Mouse (Mus musculus): Measurements from ENCODE around the gene Dclk1.

Dclk1 gene

DNA sequence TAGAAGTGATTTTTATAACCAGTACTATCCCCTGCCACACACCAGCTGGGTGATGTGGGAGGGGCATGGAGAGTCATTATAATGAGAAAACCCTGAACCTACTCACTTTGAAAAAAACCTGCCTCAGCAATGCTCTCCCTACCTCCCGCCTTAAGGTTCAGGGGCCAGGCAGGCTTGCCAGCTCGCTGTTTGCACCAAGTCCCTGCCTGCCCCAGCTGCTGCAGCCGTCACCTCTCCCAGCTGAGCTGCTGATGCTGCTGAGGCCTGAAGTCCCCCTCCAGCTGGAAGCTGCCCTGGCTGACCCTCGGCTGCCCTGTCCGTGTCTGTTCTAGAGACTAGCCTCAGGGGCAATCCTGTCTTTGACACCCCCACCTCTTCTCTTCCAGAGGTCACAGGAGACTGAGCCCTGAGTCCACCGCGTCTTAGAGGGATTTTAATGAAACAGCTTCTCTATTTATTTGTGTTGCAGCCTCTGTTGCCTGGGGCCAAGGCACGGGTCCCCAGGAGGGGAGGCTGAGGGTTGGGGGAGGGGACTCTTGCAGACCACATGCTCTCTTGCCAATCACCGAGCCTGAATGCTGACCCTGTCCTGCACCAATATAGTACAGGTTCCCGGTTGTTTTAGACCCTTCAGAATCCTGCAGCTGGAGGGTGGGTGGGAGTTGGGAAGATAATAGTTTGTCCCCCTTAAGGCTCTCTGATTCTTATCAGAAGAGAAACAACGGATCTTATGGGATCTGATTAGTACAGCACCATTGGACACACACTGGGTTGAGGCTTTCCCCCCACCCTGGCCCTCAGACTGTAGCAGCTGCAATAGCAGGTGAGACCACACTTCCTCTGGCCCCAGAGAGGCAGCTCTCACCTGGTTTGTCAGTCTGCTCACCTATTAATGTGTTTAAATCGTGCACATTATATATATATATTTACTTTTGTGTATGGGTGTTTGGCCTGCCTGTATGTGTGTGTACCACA, 346.1 kb downstream of the Dclk1 start:
- DNase-seq (ENCODE audit: low spot score) = peak; percentile 85
